Mouse (Mus musculus): ENCODE measurements at regions not wholly inside any gene's neighbourhood (a gene's known extent, or its start where the extent isn't known, plus 50 kb on each side); places are given as distances from the start of the nearest gene placed in this dataset.

DNA sequence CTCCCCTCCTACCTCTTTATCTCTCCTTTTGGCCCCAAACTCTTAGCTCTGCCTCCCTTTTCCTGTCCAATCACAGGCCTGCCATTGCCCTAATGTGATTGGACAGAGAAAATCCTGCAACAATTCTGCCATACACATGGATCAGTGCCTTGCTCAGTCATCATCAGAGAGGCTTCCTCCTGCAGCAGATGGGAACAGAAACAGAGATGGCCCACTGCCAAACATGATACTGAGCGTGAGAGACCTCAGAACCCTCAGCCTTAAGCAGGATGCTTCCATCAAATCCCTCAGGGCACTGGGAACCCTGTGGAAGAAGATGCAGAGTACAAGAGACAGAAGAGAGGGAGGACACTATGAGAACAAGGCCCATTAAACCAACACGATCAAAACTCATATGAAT is 62.8 kb upstream of the Cacna2d3 start:
- no peak for ATAC-seq (ENCODE audit: extremely low read depth, insufficient number of reproducible peaks, low FRiP score, poor library complexity, severe bottlenecking)
- H3K27me3 ChIP-seq (ENCODE audit: insufficient read depth, low read length) = no peaks in the 10 kb centered on the region

DNA sequence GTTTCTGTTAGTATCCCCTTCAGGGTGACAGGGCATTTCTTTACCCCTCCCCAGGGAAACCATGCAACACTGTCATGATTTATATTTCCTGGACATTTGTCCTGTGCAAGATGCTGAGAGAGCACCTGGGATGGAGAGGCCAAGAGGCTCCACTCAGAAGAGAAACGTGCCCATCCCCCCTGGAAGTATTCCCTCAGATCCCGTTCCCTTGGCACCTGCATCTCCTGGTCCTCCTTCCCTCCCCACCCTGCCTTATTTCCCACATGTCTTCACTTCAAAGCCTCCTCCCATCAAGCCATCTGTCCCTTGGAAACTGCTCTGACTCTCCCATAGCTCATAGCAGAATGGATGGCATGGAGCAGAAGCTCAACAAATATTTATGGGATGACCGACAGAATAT is 64.8 kb upstream of the Cacna2d3 start:
- ATAC-seq (ENCODE audit: extremely low read depth, insufficient number of reproducible peaks, low FRiP score, poor library complexity, severe bottlenecking) = no peak
- TF ChIP-seq GATA2 (IDR thresholded peaks at IDR 0.05; ENCODE audit: borderline replicate concordance, low read depth, low read length) (no peak), TAL1 (conservative IDR thresholded peaks at IDR 0.05; ENCODE audit: low read depth, low read length) (no peak), CTCF (IDR thresholded peaks at IDR 0.05; ENCODE audit: low read depth, low read length) (no peak), GATA1 (IDR thresholded peaks at IDR 0.05; ENCODE audit: borderline replicate concordance, low read length) (no peak), POLR2AphosphoS5 (IDR thresholded peaks at IDR 0.05; ENCODE audit: insufficient replicate concordance, low read depth, low read length) (no peak)
- Histone ChIP-seq H3K4me1 (ENCODE audit: insufficient read depth, low read depth, low read length) (no peaks in the 10 kb centered on the region), H3K36me3 (replicated peaks) (no peaks in the 10 kb centered on the region), H3K4me3 (ENCODE audit: low read depth, low read length) (no peak overlapping the region), H3K27me3 (ENCODE audit: insufficient read depth, low read length) (no peaks in the 10 kb centered on the region), H3K9me3 (replicated peaks) (peaks cover 33% of the 10 kb centered on the region)
- DNase-seq (ENCODE audit: low spot score) = no peak

More for the DNA sequence above, 62.8 kb upstream of the Cacna2d3 start:
- Histone ChIP-seq H3K9me3 (replicated peaks) (peaks cover 33% of the 10 kb centered on the region), H3K4me3 (ENCODE audit: low read depth, low read length) (no peak overlapping the region), H3K4me1 (ENCODE audit: insufficient read depth, low read depth, low read length) (no peaks in the 10 kb centered on the region), H3K36me3 (replicated peaks) (no peaks in the 10 kb centered on the region)
- TF ChIP-seq CTCF (IDR thresholded peaks at IDR 0.05; ENCODE audit: low read depth, low read length) = no peak
- TF ChIP-seq GATA1 (IDR thresholded peaks at IDR 0.05; ENCODE audit: borderline replicate concordance, low read length) = no peak
- no peak for TF ChIP-seq POLR2AphosphoS5 (IDR thresholded peaks at IDR 0.05; ENCODE audit: insufficient replicate concordance, low read depth, low read length)
- no peak for TF ChIP-seq TAL1 (conservative IDR thresholded peaks at IDR 0.05; ENCODE audit: low read depth, low read length)
- TF ChIP-seq GATA2 (IDR thresholded peaks at IDR 0.05; ENCODE audit: borderline replicate concordance, low read depth, low read length) = no peak
- DNase-seq (ENCODE audit: low spot score) = no peak

DNA sequence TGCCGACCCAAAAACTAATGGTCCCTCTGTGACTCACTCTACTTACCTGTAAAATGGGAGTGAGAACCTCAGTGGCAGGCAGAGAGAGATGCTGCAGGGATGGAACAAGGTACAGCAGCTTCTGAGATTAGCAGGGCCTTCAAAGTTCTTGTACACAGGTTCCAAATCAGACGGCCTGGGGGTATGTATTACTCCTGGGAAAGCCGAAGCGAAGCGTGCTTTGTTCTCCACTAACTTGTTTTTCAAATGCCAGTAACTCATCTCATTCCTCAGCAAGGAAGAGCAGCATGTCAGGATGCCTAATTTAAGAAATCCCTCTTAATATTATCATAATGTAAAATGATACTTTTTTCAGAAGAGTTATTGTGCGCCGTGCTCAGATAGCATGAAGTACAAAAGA is 66.1 kb upstream of the Cacna2d3 start:
- no peak overlapping the region for H3K4me3 ChIP-seq (ENCODE audit: low read depth, low read length)
- no peaks in the 10 kb centered on the region for H3K27me3 ChIP-seq (ENCODE audit: insufficient read depth, low read length)
- H3K4me1 ChIP-seq (ENCODE audit: insufficient read depth, low read depth, low read length) = no peaks in the 10 kb centered on the region
- DNase-seq (ENCODE audit: low spot score) (no peak), ATAC-seq (ENCODE audit: extremely low read depth, insufficient number of reproducible peaks, low FRiP score, poor library complexity, severe bottlenecking) (no peak)
- no peaks in the 10 kb centered on the region for H3K36me3 ChIP-seq (replicated peaks)
- H3K9me3 ChIP-seq (replicated peaks) = peaks cover 39% of the 10 kb centered on the region
- no peak for TF ChIP-seq POLR2AphosphoS5 (IDR thresholded peaks at IDR 0.05; ENCODE audit: insufficient replicate concordance, low read depth, low read length)
- no peak for TF ChIP-seq TAL1 (conservative IDR thresholded peaks at IDR 0.05; ENCODE audit: low read depth, low read length)
- TF ChIP-seq GATA1 (IDR thresholded peaks at IDR 0.05; ENCODE audit: borderline replicate concordance, low read length) = no peak
- no peak for TF ChIP-seq CTCF (IDR thresholded peaks at IDR 0.05; ENCODE audit: low read depth, low read length)
- no peak for TF ChIP-seq GATA2 (IDR thresholded peaks at IDR 0.05; ENCODE audit: borderline replicate concordance, low read depth, low read length)

DNA sequence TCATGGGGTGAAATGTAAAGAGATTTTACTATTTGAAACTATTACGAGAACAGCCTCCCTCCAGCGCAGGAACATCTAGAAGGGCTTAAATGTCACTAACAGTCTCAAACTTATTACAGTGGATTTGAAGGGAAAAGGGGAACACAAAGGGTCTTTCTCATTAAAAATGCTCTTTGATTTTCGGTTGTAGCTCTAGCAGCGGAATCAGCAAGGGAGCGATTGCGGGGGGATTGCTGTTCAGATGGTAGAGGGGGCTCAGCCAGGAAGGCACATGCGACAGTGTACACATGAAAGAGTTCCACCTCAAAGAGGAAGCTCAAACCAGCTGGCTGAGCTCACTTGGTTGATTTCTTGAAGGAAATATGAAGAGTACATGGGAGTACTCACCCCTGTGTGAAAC is 66.7 kb upstream of the Cacna2d3 start:
- H3K36me3 ChIP-seq (replicated peaks) = no peaks in the 10 kb centered on the region
- H3K9me3 ChIP-seq (replicated peaks) = peaks cover 43% of the 10 kb centered on the region
- DNase-seq (ENCODE audit: low spot score) = no peak
- H3K4me3 ChIP-seq (ENCODE audit: low read depth, low read length) = no peak overlapping the region
- no peaks in the 10 kb centered on the region for H3K27me3 ChIP-seq (ENCODE audit: insufficient read depth, low read length)
- no peak for TF ChIP-seq GATA1 (IDR thresholded peaks at IDR 0.05; ENCODE audit: borderline replicate concordance, low read length)
- TF ChIP-seq GATA2 (IDR thresholded peaks at IDR 0.05; ENCODE audit: borderline replicate concordance, low read depth, low read length) = no peak
- no peak for TF ChIP-seq TAL1 (conservative IDR thresholded peaks at IDR 0.05; ENCODE audit: low read depth, low read length)
- no peak for TF ChIP-seq POLR2AphosphoS5 (IDR thresholded peaks at IDR 0.05; ENCODE audit: insufficient replicate concordance, low read depth, low read length)
- ATAC-seq (ENCODE audit: extremely low read depth, insufficient number of reproducible peaks, low FRiP score, poor library complexity, severe bottlenecking) = no peak
- H3K4me1 ChIP-seq (ENCODE audit: insufficient read depth, low read depth, low read length) = no peaks in the 10 kb centered on the region

DNA sequence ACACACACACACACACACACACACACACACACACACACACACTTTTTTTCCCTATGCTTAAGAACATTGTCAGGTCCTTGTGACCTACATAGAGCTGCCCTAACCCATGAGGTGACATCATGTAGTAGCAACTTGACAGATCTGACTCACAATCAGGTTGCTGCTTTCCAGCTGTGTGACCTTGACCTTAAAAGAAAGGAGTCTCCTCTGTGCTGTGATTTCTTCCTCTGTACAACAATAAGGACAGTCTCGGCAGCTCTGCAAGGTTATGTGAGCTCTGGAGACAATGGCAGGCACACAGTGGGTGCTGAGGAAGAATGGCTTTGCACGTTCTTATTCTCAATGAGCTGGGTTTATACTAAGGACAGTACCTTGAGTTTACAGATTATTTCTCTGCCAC is 73.7 kb upstream of the Cacna2d3 start:
- H3K9me3 ChIP-seq (replicated peaks) = peaks cover 48% of the 10 kb centered on the region
- no peaks in the 10 kb centered on the region for H3K27me3 ChIP-seq (ENCODE audit: insufficient read depth, low read length)
- H3K4me3 ChIP-seq (ENCODE audit: low read depth, low read length) = no peak overlapping the region
- DNase-seq (ENCODE audit: low spot score) = no peak
- TF ChIP-seq GATA1 (IDR thresholded peaks at IDR 0.05; ENCODE audit: borderline replicate concordance, low read length) = no peak
- no peak for TF ChIP-seq GATA2 (IDR thresholded peaks at IDR 0.05; ENCODE audit: borderline replicate concordance, low read depth, low read length)
- no peak for TF ChIP-seq TAL1 (conservative IDR thresholded peaks at IDR 0.05; ENCODE audit: low read depth, low read length)
- TF ChIP-seq POLR2AphosphoS5 (IDR thresholded peaks at IDR 0.05; ENCODE audit: insufficient replicate concordance, low read depth, low read length) = no peak
- no peak for TF ChIP-seq CTCF (IDR thresholded peaks at IDR 0.05; ENCODE audit: low read depth, low read length)
- no peaks in the 10 kb centered on the region for H3K36me3 ChIP-seq (replicated peaks)
- no peaks in the 10 kb centered on the region for H3K4me1 ChIP-seq (ENCODE audit: insufficient read depth, low read depth, low read length)
- ATAC-seq (ENCODE audit: extremely low read depth, insufficient number of reproducible peaks, low FRiP score, poor library complexity, severe bottlenecking) = no peak

DNA sequence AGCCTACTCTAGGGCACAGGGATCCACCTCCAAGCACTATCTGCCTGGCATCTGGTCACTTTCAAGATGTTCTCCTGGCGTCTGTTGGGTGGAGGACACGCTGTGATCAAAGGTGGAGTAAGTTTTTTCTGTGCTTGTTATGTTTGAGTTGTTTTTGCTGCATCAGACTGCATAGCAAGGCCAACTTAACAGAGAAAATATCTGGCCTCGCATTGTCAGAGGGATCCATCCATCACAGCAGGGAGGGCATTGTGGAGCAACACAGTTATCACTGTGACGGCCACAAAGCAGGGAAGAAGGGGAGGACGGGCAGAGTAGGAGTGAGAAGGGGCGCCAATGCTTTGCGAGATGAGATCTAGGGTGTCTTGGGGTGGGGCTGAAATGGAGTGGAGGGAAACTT is 74.7 kb upstream of the Cacna2d3 start:
- no peak for DNase-seq (ENCODE audit: low spot score)
- TF ChIP-seq GATA2 (IDR thresholded peaks at IDR 0.05; ENCODE audit: borderline replicate concordance, low read depth, low read length) (no peak), POLR2AphosphoS5 (IDR thresholded peaks at IDR 0.05; ENCODE audit: insufficient replicate concordance, low read depth, low read length) (no peak), CTCF (IDR thresholded peaks at IDR 0.05; ENCODE audit: low read depth, low read length) (no peak), GATA1 (IDR thresholded peaks at IDR 0.05; ENCODE audit: borderline replicate concordance, low read length) (no peak), TAL1 (conservative IDR thresholded peaks at IDR 0.05; ENCODE audit: low read depth, low read length) (no peak)
- ATAC-seq (ENCODE audit: extremely low read depth, insufficient number of reproducible peaks, low FRiP score, poor library complexity, severe bottlenecking) = no peak
- Histone ChIP-seq H3K36me3 (replicated peaks) (no peaks in the 10 kb centered on the region), H3K27me3 (ENCODE audit: insufficient read depth, low read length) (no peaks in the 10 kb centered on the region), H3K9me3 (replicated peaks) (peaks cover 51% of the 10 kb centered on the region), H3K4me3 (ENCODE audit: low read depth, low read length) (no peak overlapping the region), H3K4me1 (ENCODE audit: insufficient read depth, low read depth, low read length) (no peaks in the 10 kb centered on the region)

All from G1E (cell line).